Mouse (Mus musculus): ENCODE measurements around the gene Bicra. TPM values are rescaled to one million over a fixed set of nuclear protein-coding genes. Genes with fewer than 3 reads are reported as not detected.

Bicra gene
- polyA plus RNA-seq (2015; fragmentation: Nextera tagmentation; extraction: Ambion mirVana): 7.5 and 8.1 TPM in 2 replicates

DNA sequence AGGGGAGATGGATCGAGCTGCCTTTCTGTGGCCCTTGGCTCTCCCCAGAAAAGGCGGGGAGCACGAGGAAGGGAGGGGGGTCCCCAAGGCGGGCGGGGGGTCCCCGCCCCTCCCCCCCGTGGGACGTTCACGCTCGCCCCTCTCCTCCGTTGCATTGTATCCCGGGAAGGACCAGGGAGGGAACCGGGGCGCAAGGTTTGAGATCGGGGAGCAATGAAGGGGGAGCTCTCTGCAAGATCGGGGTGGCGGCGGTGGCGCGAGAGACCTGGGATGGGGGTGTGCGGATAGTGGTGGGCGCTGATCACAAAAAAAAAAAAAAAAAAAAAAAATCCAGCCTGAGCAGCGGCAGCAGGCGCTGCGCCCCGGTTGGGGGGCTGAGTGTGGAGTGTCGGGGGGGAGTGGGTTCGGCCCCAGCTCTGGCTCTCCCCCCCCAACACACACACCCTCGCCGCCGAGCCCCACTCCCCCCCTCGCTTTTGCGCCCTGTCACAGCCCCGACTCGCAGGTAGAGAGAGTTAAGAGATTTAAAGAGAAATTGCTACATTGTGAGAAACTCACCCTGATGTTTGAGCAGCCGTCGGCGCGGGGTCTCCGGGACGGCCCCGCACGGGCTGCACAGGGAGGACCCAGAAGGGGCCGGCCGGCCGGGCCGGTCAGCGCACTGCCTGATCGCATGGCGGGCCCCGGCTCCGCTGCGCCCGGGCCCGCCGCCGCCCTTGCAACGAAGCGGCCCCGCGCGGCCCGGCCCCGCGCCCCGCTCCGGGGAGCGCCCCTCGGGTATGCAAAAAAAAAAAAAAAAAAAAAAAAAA lies at the start of gene Bicra:
Gene Bicra (minus strand): TSS at position 584 of the 809 bp plus-strand sequence.
- H3K27ac ChIP-seq: peak within 1 kb of the TSS; percentile 97
- H3K36me3 ChIP-seq: no peaks in the 10 kb centered on the region
- peaks cover 61% of the 10 kb centered on the region for H3K4me1 ChIP-seq
- H3K4me3 ChIP-seq (replicated peaks): peak within 1 kb of the TSS; percentile 92
- H3K27me3 ChIP-seq: no peaks in the 10 kb centered on the region
- peak within 1 kb of the TSS; percentile 97 for H3K9ac ChIP-seq
- no peaks in the 10 kb centered on the region for H3K9me3 ChIP-seq (replicated peaks)
- ATAC-seq (replicated peaks; ENCODE audit: low FRiP score): peak; percentile 57
- 1% methylated on average over 62 of the region's 69 CpGs for WGBS
- peak within 1 kb of the TSS; percentile 83 for H3K4me2 ChIP-seq

GRCm38 (mm10) chr7:16094592-16094991 lies 46.9 kb upstream of the Bicra start:
- 69% methylated on average over 3 of the region's 3 CpGs for WGBS
- H3K9me3 ChIP-seq (replicated peaks): no peaks in the 10 kb centered on the region

GRCm38 (mm10) chr7:16087587-16087986 lies 39.9 kb upstream of the Bicra start:
- Histone ChIP-seq H3K4me2 (no peak overlapping the region), H3K9ac (no peak overlapping the region), H3K27me3 (peaks cover 9% of the 10 kb centered on the region; the same call in 1 of the 2 replicates), H3K4me1 (no peaks in the 10 kb centered on the region), H3K4me3 (replicated peaks) (no peak overlapping the region), H3K9me3 (replicated peaks) (no peaks in the 10 kb centered on the region), H3K36me3 (no peaks in the 10 kb centered on the region), H3K27ac (no peak overlapping the region)
- 75% methylated on average over 2 of the region's 2 CpGs for WGBS
- no peak for ATAC-seq (replicated peaks; ENCODE audit: low FRiP score)

More at GRCm38 (mm10) chr7:16094592-16094991, 46.9 kb upstream of the Bicra start:
- Histone ChIP-seq H3K36me3 (no peaks in the 10 kb centered on the region), H3K9ac (no peak overlapping the region), H3K4me1 (peaks cover 9% of the 10 kb centered on the region), H3K4me2 (no peak overlapping the region), H3K27ac (no peak overlapping the region), H3K4me3 (replicated peaks) (no peak overlapping the region), H3K27me3 (peaks cover 18% of the 10 kb centered on the region)
- ATAC-seq (replicated peaks; ENCODE audit: low FRiP score): no peak

DNA sequence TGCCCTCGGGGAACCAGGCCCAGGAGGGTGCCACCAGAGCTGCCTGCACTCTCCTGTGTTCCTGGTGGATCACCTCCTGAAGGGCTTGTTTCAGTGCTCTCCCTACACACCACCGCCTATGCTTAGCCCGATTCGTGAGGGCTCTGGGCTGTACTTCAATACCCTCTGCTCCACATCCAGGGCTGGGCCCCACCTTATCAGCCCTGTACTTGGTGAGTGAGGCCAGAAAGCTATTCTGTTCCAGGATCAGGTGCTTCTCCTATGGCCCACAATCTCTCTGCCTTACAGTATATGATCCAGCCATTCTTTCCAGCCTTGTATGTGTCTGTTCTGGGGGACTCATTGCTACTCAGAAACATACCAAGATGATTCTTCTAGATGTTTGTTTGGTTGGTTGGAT lies 35.6 kb upstream of the Bicra start:
- no peak overlapping the region for H3K27ac ChIP-seq
- H3K27me3 ChIP-seq: 0 out of 2 replicates have a peak, but pooled peaks cover 5% of the 10 kb centered on the region
- no peaks in the 10 kb centered on the region for H3K4me1 ChIP-seq
- WGBS: 59% methylated on average over 4 of the region's 4 CpGs
- H3K9me3 ChIP-seq (replicated peaks): no peaks in the 10 kb centered on the region
- H3K4me3 ChIP-seq (replicated peaks): no peak overlapping the region
- no peak for ATAC-seq (replicated peaks; ENCODE audit: low FRiP score)
- H3K36me3 ChIP-seq: no peaks in the 10 kb centered on the region
- no peak overlapping the region for H3K4me2 ChIP-seq
- no peak overlapping the region for H3K9ac ChIP-seq

- WGBS: 63% methylated on average over 4 of the region's 4 CpGs
- H3K9ac ChIP-seq: no peak overlapping the region
- no peak for ATAC-seq (replicated peaks; ENCODE audit: low FRiP score)
These were observed 32.9 kb upstream of the Bicra start for GRCm38 (mm10) chr7:16080581-16080980.

DNA sequence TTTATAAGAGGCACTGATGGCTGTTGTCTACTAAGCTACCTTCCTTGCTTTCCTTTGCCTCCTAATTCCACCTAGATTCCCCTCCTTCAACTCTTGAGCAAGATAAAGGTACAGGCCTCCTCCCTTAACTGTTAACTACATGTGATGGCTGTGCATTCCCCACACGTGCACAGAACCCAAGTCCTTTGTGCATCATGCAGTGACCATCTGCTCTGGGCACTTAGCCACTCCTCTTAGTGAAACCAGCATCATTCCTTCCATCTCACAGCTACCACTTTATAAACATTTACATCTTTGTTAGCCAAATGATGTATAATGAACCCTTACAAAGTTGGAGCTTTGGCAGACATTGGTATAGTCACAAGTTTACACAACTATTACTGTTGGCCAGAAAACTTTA lies 32.2 kb upstream of the Bicra start:
- no peak overlapping the region for H3K4me3 ChIP-seq (replicated peaks)
- ATAC-seq (replicated peaks; ENCODE audit: low FRiP score): no peak
- H3K9ac ChIP-seq: no peak overlapping the region
- H3K9me3 ChIP-seq (replicated peaks): no peaks in the 10 kb centered on the region
- H3K36me3 ChIP-seq: no peaks in the 10 kb centered on the region
- H3K4me1 ChIP-seq: no peaks in the 10 kb centered on the region
- WGBS: 70% methylated on average over 1 of the region's 1 CpGs
- H3K27ac ChIP-seq: no peak overlapping the region
- H3K4me2 ChIP-seq: no peak overlapping the region
- H3K27me3 ChIP-seq: 0 out of 2 replicates have a peak, but pooled peaks cover 5% of the 10 kb centered on the region

More at GRCm38 (mm10) chr7:16080581-16080980, 32.9 kb upstream of the Bicra start:
- Histone ChIP-seq H3K9me3 (replicated peaks) (no peaks in the 10 kb centered on the region), H3K27me3 (0 out of 2 replicates have a peak, but pooled peaks cover 5% of the 10 kb centered on the region), H3K36me3 (no peaks in the 10 kb centered on the region), H3K27ac (no peak overlapping the region), H3K4me1 (no peaks in the 10 kb centered on the region), H3K4me3 (replicated peaks) (no peak overlapping the region), H3K4me2 (no peak overlapping the region)

- H3K27me3 ChIP-seq: no peaks in the 10 kb centered on the region
- no peak overlapping the region for H3K9ac ChIP-seq
- no peaks in the 10 kb centered on the region for H3K9me3 ChIP-seq (replicated peaks)
- no peak overlapping the region for H3K27ac ChIP-seq
- ATAC-seq (replicated peaks; ENCODE audit: low FRiP score): no peak
- no peak overlapping the region for H3K4me2 ChIP-seq
- no peaks in the 10 kb centered on the region for H3K36me3 ChIP-seq
- no peak overlapping the region for H3K4me3 ChIP-seq (replicated peaks)
- 72% methylated on average over 6 of the region's 6 CpGs for WGBS
- H3K4me1 ChIP-seq: no peaks in the 10 kb centered on the region
These were observed 24.2 kb upstream of the Bicra start for GRCm38 (mm10) chr7:16071906-16072305.

DNA sequence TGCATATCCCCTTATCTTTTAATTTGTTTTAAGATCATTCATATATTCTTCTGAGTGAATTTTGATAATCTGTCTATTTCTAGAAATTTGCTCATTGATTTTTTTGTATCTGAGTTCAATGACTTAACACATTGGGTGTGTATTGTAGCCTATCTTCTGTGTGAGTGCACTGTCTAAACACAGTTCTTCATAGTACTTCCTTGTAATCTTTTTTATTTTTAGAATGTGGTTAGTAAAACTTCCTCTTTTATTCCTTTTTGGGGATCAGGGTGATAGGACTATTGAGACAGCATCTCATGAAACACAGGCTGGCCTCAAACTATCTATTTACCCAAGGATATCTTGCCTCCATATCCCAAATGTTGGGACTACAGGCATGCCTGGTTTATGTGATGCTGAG lies 23.1 kb upstream of the Bicra start:
- Histone ChIP-seq H3K36me3 (no peaks in the 10 kb centered on the region), H3K4me1 (no peaks in the 10 kb centered on the region), H3K4me2 (no peak overlapping the region)

GRCm38 (mm10) chr7:16063490-16063889 lies 15.8 kb upstream of the Bicra start:
- Histone ChIP-seq H3K9ac (no peak overlapping the region), H3K4me3 (replicated peaks) (no peak overlapping the region), H3K9me3 (replicated peaks) (0 out of 2 replicates have a peak, but pooled peaks cover 7% of the 10 kb centered on the region), H3K36me3 (no peaks in the 10 kb centered on the region), H3K4me1 (peaks cover 4% of the 10 kb centered on the region; the same call in 1 of the 2 replicates), H3K27ac (no peak overlapping the region), H3K27me3 (peaks cover 30% of the 10 kb centered on the region), H3K4me2 (no peak overlapping the region)
- ATAC-seq (replicated peaks; ENCODE audit: low FRiP score): no peak
- WGBS: 39% methylated on average over 4 of the region's 4 CpGs

More for the DNA sequence above, 23.1 kb upstream of the Bicra start:
- no peak for ATAC-seq (replicated peaks; ENCODE audit: low FRiP score)
- Histone ChIP-seq H3K9ac (no peak overlapping the region), H3K9me3 (replicated peaks) (no peaks in the 10 kb centered on the region), H3K4me3 (replicated peaks) (no peak overlapping the region), H3K27me3 (no peaks in the 10 kb centered on the region), H3K27ac (no peak overlapping the region)

DNA sequence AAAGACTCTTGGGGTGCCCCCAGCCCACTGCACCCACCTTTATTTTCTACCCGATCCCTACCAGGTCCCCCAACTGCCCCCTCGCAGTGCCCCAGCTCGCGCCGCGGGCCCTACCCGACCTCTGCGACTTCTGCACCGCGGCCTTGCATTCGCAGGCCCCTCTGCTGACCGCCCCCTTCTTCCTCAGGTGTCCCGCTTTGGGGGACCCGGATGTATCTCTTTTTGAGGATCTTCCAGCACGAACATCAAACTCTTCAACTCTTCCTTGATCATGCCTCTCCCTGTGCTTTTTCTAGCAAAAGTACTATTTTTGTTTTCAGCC lies 14.3 kb upstream of the Bicra start:
- Histone ChIP-seq H3K9ac (no peak overlapping the region), H3K36me3 (no peaks in the 10 kb centered on the region), H3K27ac (no peak overlapping the region), H3K4me2 (no peak overlapping the region), H3K27me3 (peaks cover 30% of the 10 kb centered on the region), H3K4me1 (peaks cover 4% of the 10 kb centered on the region; the same call in 1 of the 2 replicates), H3K4me3 (replicated peaks) (no peak overlapping the region), H3K9me3 (replicated peaks) (0 out of 2 replicates have a peak, but pooled peaks cover 7% of the 10 kb centered on the region)
- WGBS: 76% methylated on average over 15 of the region's 15 CpGs
- ATAC-seq (replicated peaks; ENCODE audit: low FRiP score): no peak

- 51% methylated on average over 71 of the region's 80 CpGs for WGBS
- Histone ChIP-seq H3K27me3 (peaks cover 30% of the 10 kb centered on the region), H3K9me3 (replicated peaks) (0 out of 2 replicates have a peak, but pooled peaks cover 7% of the 10 kb centered on the region), H3K36me3 (no peaks in the 10 kb centered on the region), H3K4me2 (peak within 1 kb of the TSS; percentile 34; the same call in 1 of the 2 replicates), H3K27ac (no peak within 1 kb of the TSS), H3K9ac (no peak within 1 kb of the TSS), H3K4me3 (replicated peaks) (peak within 1 kb of the TSS; percentile 10; the same call in 1 of the 2 replicates), H3K4me1 (peaks cover 4% of the 10 kb centered on the region; the same call in 1 of the 2 replicates)
- ATAC-seq (replicated peaks; ENCODE audit: low FRiP score): no peak
These were observed 13.7 kb upstream of the Bicra start, which contains the start of gene Zfp541 for GRCm38 (mm10) chr7:16061219-16062098. TSS of gene Zfp541 (plus strand) at chr7:16061814.

DNA sequence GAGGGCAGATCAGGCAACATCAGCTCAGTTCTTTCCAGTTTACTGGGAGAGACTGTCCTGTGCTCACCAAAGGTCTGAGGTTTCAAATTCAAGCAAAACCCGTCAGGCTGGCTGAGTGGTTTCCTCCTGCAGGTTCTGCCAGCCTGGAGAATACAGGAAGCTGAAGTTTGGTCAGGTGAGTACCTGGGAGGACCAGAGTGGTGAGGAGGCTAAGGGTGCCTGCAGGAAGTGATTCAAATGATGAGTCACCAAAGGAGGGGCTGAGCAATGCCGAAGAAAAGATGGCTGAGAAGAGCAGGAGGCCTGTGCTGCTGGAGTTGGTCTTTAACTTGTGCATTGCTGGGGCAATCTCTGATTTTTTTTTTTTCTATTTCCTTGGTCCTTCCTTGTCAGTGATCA lies 9.4 kb upstream of the Bicra start:
- Histone ChIP-seq H3K4me3 (replicated peaks) (no peak overlapping the region), H3K9ac (no peak overlapping the region), H3K9me3 (replicated peaks) (0 out of 2 replicates have a peak, but pooled peaks cover 7% of the 10 kb centered on the region), H3K4me2 (no peak overlapping the region), H3K27ac (no peak overlapping the region), H3K4me1 (peaks cover 12% of the 10 kb centered on the region), H3K36me3 (no peaks in the 10 kb centered on the region), H3K27me3 (peaks cover 23% of the 10 kb centered on the region)
- no peak for ATAC-seq (replicated peaks; ENCODE audit: low FRiP score)
- WGBS: 50% methylated on average over 2 of the region's 2 CpGs
